Mouse (Mus musculus) bone marrow macrophage, adult 2 months (primary cell): ENCODE measurements at regions not wholly inside any gene's neighbourhood (a gene's known extent, or its start where the extent isn't known, plus 50 kb on each side); places are given as distances from the start of the nearest gene placed in this dataset.

Experiments
- CTCF ChIP-seq: IDR thresholded peaks from 2 replicates; pipeline ENCODE4 v1.5.1; 2012; ENCODE audit warnings: low read depth, mild to moderate bottlenecking, low read length, moderate library complexity
- POLR2A ChIP-seq: IDR thresholded peaks from 2 replicates; pipeline ENCODE4 v1.6.1; 2012; ENCODE audit warnings: mild to moderate bottlenecking, low read depth, low read length, borderline replicate concordance

DNA sequence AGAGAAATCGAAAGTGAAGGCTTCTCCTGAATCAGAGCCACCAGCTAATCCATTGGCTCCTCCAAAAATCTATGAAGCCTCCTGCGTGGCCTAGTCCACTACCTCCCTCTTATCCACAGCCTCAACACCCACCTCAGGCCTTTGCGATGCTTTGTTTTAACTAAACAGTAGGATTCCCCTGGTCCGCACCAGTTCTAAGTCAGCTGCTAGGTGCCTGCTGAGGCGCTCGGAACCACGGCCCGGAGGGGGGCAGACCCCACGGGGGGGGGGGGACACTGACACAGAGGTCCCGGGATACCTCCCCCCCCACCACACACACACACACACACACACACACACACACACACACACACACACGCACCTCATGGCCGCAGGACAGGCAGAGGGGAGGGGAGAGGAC lies 89.2 kb upstream of the Plcl2 start:
- no peak for TF ChIP-seq CTCF
- no peak for TF ChIP-seq POLR2A
